Mouse (Mus musculus) stomach, embryonic 14.5 days (tissue): ENCODE results near the gene Egfl7. TPM values are rescaled to one million over a fixed set of nuclear protein-coding genes. Genes with fewer than 3 reads are reported as not detected.

Experiments used
- ATAC-seq: fragments of 200-750 bp; cut with Nextera tagmentation; 2 replicates; pipeline ENCODE4 v1.8.0; 2017; ENCODE audit warnings: low read depth, moderate TSS enrichment; ENCODE audit not compliant: insufficient number of reproducible peaks, insufficient read depth, low FRiP score
- H3K27ac ChIP-seq: fragments of 300-500 bp; sonication (generic); 2 replicates; pipeline ENCODE4 v1.5.1; 2014; ENCODE audit warnings: mild to moderate bottlenecking, low read length, moderate library complexity, mixed read lengths
- H3K27me3 ChIP-seq: fragments of 300-500 bp; sonication (generic); 2 replicates; pipeline ENCODE4 v1.6.1; 2014; ENCODE audit warnings: low read length, control low read depth, mixed read lengths; ENCODE audit not compliant: control insufficient read depth, insufficient read depth
- H3K36me3 ChIP-seq: fragments of 300-500 bp; sonication (generic); 2 replicates; pipeline ENCODE4 v1.6.1; 2014; ENCODE audit warnings: mild to moderate bottlenecking, control low read depth, low read length, moderate library complexity, mixed read lengths; ENCODE audit not compliant: control insufficient read depth, insufficient read depth
- H3K4me1 ChIP-seq: fragments of 300-500 bp; sonication (generic); 2 replicates; pipeline ENCODE4 v1.6.1; 2014; ENCODE audit warnings: low read length, control low read depth, mixed read lengths; ENCODE audit not compliant: control insufficient read depth, insufficient read depth
- H3K4me2 ChIP-seq: fragments of 300-500 bp; sonication (generic); replicated peaks from 2 replicates; pipeline ENCODE4 v1.6.1; 2014; ENCODE audit warnings: low read depth, low read length, control low read depth
- H3K4me3 ChIP-seq: fragments of 300-500 bp; sonication (generic); 2 replicates; pipeline ENCODE4 v1.5.1; 2014; ENCODE audit warnings: low read depth, low read length, control low read depth
- H3K9ac ChIP-seq: fragments of 300-500 bp; sonication (generic); replicated peaks from 2 replicates; pipeline ENCODE4 v1.6.1; 2014; ENCODE audit warnings: low read depth, mild to moderate bottlenecking, control low read depth, low read length, moderate library complexity, mixed read lengths
- H3K9me3 ChIP-seq: fragments of 300-500 bp; sonication (generic); 2 replicates; pipeline ENCODE4 v1.6.1; 2016; ENCODE audit warnings: low read depth, low read length, control low read depth; ENCODE audit not compliant: control insufficient read depth
- WGBS: fragments of 180-500 bp; shearing (Covaris S2); extraction: QIAGEN DNeasy Blood & Tissue Kit; methylation state at CpG from one replicate; pipeline ENCODE4 v1.1.7; 2014; 5-methylcytosine and 5-hydroxymethylcytosine counted together
- polyA plus RNA-seq: library from polyadenylated mRNA; unstranded; fragments of >200 nt; fragmentation: Nextera tagmentation; extraction: Ambion mirVana; gene quantifications from 2 replicates; pipeline ENCODE4 v1.2.1, GENCODE M21; 2014

Egfl7 gene
- polyA plus RNA-seq, 1 experiment from 2014 or later: 113 TPM

- H3K4me2 ChIP-seq: no peak overlapping the region
- H3K36me3 ChIP-seq: no peaks in the 10 kb centered on the region
- H3K27me3 ChIP-seq: no peaks in the 10 kb centered on the region
- H3K27ac ChIP-seq: peak overlapping the region; percentile 23; the same call in 1 of the 2 replicates
- no peaks in the 10 kb centered on the region for H3K9me3 ChIP-seq
- H3K9ac ChIP-seq: no peak overlapping the region
- WGBS: 65% methylated on average over 9 of the region's 9 CpGs
- no peak for ATAC-seq
- H3K4me1 ChIP-seq: peaks cover 16% of the 10 kb centered on the region; the same call in 1 of the 2 replicates
- no peak overlapping the region for H3K4me3 ChIP-seq
Observed at GRCm38 (mm10) chr2:26553904-26554303, 25.9 kb upstream of the Egfl7 start.

- Histone ChIP-seq H3K9ac (no peak overlapping the region), H3K4me2 (no peak overlapping the region), H3K4me3 (no peak overlapping the region), H3K27me3 (no peaks in the 10 kb centered on the region), H3K27ac (no peak overlapping the region), H3K36me3 (no peaks in the 10 kb centered on the region), H3K9me3 (no peaks in the 10 kb centered on the region), H3K4me1 (peaks cover 13% of the 10 kb centered on the region; the same call in 1 of the 2 replicates)
- no peak for ATAC-seq
- whole genome bisulfite sequencing: 70% methylated on average over 4 of the region's 4 CpGs
Observed at GRCm38 (mm10) chr2:26555076-26555475, 24.7 kb upstream of the Egfl7 start.

- Histone ChIP-seq H3K9ac (no peak overlapping the region), H3K27me3 (no peaks in the 10 kb centered on the region), H3K9me3 (no peaks in the 10 kb centered on the region), H3K4me2 (no peak overlapping the region), H3K36me3 (no peaks in the 10 kb centered on the region), H3K4me1 (0 out of 2 replicates have a peak, but pooled peaks cover 5% of the 10 kb centered on the region), H3K27ac (peak overlapping the region; percentile 52; the same call in 1 of the 2 replicates), H3K4me3 (no peak overlapping the region)
- 25% methylated on average over 4 of the region's 4 CpGs for WGBS
- peak; percentile 68 for ATAC-seq
Observed at GRCm38 (mm10) chr2:26556535-26556993, 23.2 kb upstream of the Egfl7 start.

- Histone ChIP-seq H3K27ac (no peak overlapping the region), H3K9ac (no peak overlapping the region), H3K9me3 (no peaks in the 10 kb centered on the region), H3K4me1 (0 out of 2 replicates have a peak, but pooled peaks cover 5% of the 10 kb centered on the region), H3K36me3 (no peaks in the 10 kb centered on the region), H3K4me2 (no peak overlapping the region), H3K27me3 (no peaks in the 10 kb centered on the region), H3K4me3 (no peak overlapping the region)
- ATAC-seq: no peak
- 82% methylated on average over 5 of the region's 5 CpGs for WGBS
Observed at GRCm38 (mm10) chr2:26560506-26560905, 19.3 kb upstream of the Egfl7 start.

GRCm38 (mm10) chr2:26561351-26562016, 18.3 kb upstream of the Egfl7 start:
- WGBS: 36% methylated on average over 6 of the region's 6 CpGs
- H3K4me1 ChIP-seq: 0 out of 2 replicates have a peak, but pooled peaks cover 5% of the 10 kb centered on the region
- H3K36me3 ChIP-seq: no peaks in the 10 kb centered on the region
- no peak overlapping the region for H3K9ac ChIP-seq
- H3K4me3 ChIP-seq: no peak overlapping the region
- H3K27ac ChIP-seq: no peak overlapping the region
- H3K9me3 ChIP-seq: no peaks in the 10 kb centered on the region
- ATAC-seq: peak; percentile 67
- no peak overlapping the region for H3K4me2 ChIP-seq
- H3K27me3 ChIP-seq: no peaks in the 10 kb centered on the region

GRCm38 (mm10) chr2:26566221-26566620, 13.6 kb upstream of the Egfl7 start:
- H3K9me3 ChIP-seq: no peaks in the 10 kb centered on the region
- no peaks in the 10 kb centered on the region for H3K27me3 ChIP-seq
- H3K4me2 ChIP-seq: no peak overlapping the region
- no peak overlapping the region for H3K9ac ChIP-seq
- H3K4me3 ChIP-seq: no peak overlapping the region
- H3K27ac ChIP-seq: no peak overlapping the region
- H3K36me3 ChIP-seq: no peaks in the 10 kb centered on the region
- ATAC-seq: no peak
- H3K4me1 ChIP-seq: no peaks in the 10 kb centered on the region
- 16% methylated on average over 4 of the region's 4 CpGs for whole genome bisulfite sequencing

- Histone ChIP-seq H3K9me3 (no peaks in the 10 kb centered on the region), H3K36me3 (no peaks in the 10 kb centered on the region), H3K9ac (no peak overlapping the region), H3K4me2 (no peak overlapping the region), H3K27ac (no peak overlapping the region), H3K4me1 (peaks cover 5% of the 10 kb centered on the region; the same call in 1 of the 2 replicates), H3K27me3 (no peaks in the 10 kb centered on the region), H3K4me3 (no peak overlapping the region)
- WGBS: 5% methylated on average over 3 of the region's 3 CpGs
- ATAC-seq: no peak
Observed at GRCm38 (mm10) chr2:26570034-26570433, 9.8 kb upstream of the Egfl7 start.

GRCm38 (mm10) chr2:26571400-26571799, 8.4 kb upstream of the Egfl7 start:
- Histone ChIP-seq H3K4me2 (no peak overlapping the region), H3K4me1 (peaks cover 5% of the 10 kb centered on the region; the same call in 1 of the 2 replicates), H3K36me3 (no peaks in the 10 kb centered on the region), H3K4me3 (no peak overlapping the region), H3K9ac (no peak overlapping the region), H3K27ac (peak overlapping the region; percentile 52; the same call in 1 of the 2 replicates), H3K27me3 (no peaks in the 10 kb centered on the region), H3K9me3 (no peaks in the 10 kb centered on the region)
- no peak for ATAC-seq
- 77% methylated on average over 9 of the region's 9 CpGs for WGBS
